11 mouse cellular contexts compared by ENCODE assay signal in genomic region chr7:99500655-99501054, GRCm38 (mm10). TPM values are rescaled to one million over a fixed set of nuclear protein-coding genes. Genes with fewer than 3 reads are reported as not detected.
A peak's percentile ranks its signal among the peaks of the same experiment; 100 is the strongest.
DNase-seq lines count a peak whose midpoint lies in the region; ATAC-seq and TF ChIP-seq lines count a peak whose summit lies in the region.
"Had no signal": no experiment of that assay in that cellular context is flagged by ENCODE, and none has a peak within 500 bp of the region (broad histone marks: within the 10 kb centered on the region; RNA-seq: fewer than 3 reads in every experiment).

No protein-coding gene starts in this region.

- H3K27me3 ChIP-seq in heart, embryonic 10.5 days (ENCODE audit: insufficient read depth, poor library complexity, severe bottlenecking): no peaks in the 10 kb centered on the region
- H3K27me3 ChIP-seq in neural tube, embryonic 13.5 days: no peaks in the 10 kb centered on the region
- H3K27me3 ChIP-seq in lung, embryonic 16.5 days (ENCODE audit: control insufficient read depth, insufficient read depth, low read depth, low read length): no peaks in the 10 kb centered on the region
- H3K27me3 ChIP-seq: hindbrain, embryonic 15.5 days; kidney, embryonic 15.5 days had no signal

- 21% methylated on average over 5 of the region's 5 CpGs for WGBS in heart, embryonic 10.5 days
- 23% methylated on average over 5 of the region's 5 CpGs for WGBS in neural tube, embryonic 13.5 days
- WGBS in lung, embryonic 16.5 days: 21% methylated on average over 5 of the region's 5 CpGs

- no peak overlapping the region for H3K4me2 ChIP-seq in neural tube, embryonic 13.5 days
- no peak overlapping the region for H3K4me2 ChIP-seq in lung, embryonic 16.5 days (ENCODE audit: low read depth, low read length)
- H3K4me2 ChIP-seq: hindbrain, embryonic 15.5 days; kidney, embryonic 15.5 days had no signal

- H3K9ac ChIP-seq in neural tube, embryonic 13.5 days: no peak overlapping the region
- no peak overlapping the region for H3K9ac ChIP-seq in lung, embryonic 16.5 days (ENCODE audit: low read length)
- H3K9ac ChIP-seq: hindbrain, embryonic 15.5 days; kidney, embryonic 15.5 days had no signal

- no peaks in the 10 kb centered on the region for H3K36me3 ChIP-seq in heart, embryonic 10.5 days
- no peaks in the 10 kb centered on the region for H3K36me3 ChIP-seq in neural tube, embryonic 13.5 days
- H3K36me3 ChIP-seq in lung, embryonic 16.5 days (ENCODE audit: control insufficient read depth, insufficient read depth, low read length): no peaks in the 10 kb centered on the region
- H3K36me3 ChIP-seq: hindbrain, embryonic 15.5 days; kidney, embryonic 15.5 days had no signal

- H3K4me1 ChIP-seq in heart, embryonic 10.5 days: peaks cover 6% of the 10 kb centered on the region; the same call in 1 of the 2 replicates
- H3K4me1 ChIP-seq in neural tube, embryonic 13.5 days (replicated peaks): no peaks in the 10 kb centered on the region
- peaks cover 3% of the 10 kb centered on the region for H3K4me1 ChIP-seq in lung, embryonic 16.5 days (replicated peaks; ENCODE audit: control insufficient read depth, insufficient read depth, low read length)
- H3K4me1 ChIP-seq: kidney, embryonic 15.5 days had no signal

- DNase-seq in heart, embryonic 10.5 days (ENCODE audit: low spot score): peak; percentile 81
- no peak for DNase-seq in heart, adult 9 months (ENCODE audit: low spot score in 2 of 2)
- DNase-seq in neural tube, embryonic 10.5 days (ENCODE audit: extremely low spot score, low spot score): no peak
- no peak for DNase-seq in gastrocnemius, adult 2 months
- DNase-seq in retina, embryonic 14.5 days (ENCODE audit: low spot score): no peak

- no peak for TF ChIP-seq CTCF in gastrocnemius, adult 2 months (IDR thresholded peaks at IDR 0.05)

- no peak overlapping the region for H3K4me3 ChIP-seq in heart, embryonic 10.5 days
- no peak overlapping the region for H3K4me3 ChIP-seq in neural tube, embryonic 13.5 days
- H3K4me3 ChIP-seq in lung, embryonic 16.5 days (ENCODE audit: low read length): no peak overlapping the region
- no peak overlapping the region for H3K4me3 ChIP-seq in gastrocnemius, adult 2 months
- H3K4me3 ChIP-seq: hindbrain, embryonic 15.5 days; kidney, embryonic 15.5 days had no signal

- intact Hi-C loops in gastrocnemius, adult 2 months (cut with DNase I): loop anchor here (1.0 to 5.0 kb wide), 3 partner anchors 56 to 297 kb away; no protein-coding TSS in a partner anchor

- H3K27ac ChIP-seq in heart, embryonic 10.5 days: 0 out of 2 replicates have a peak overlapping the region, but pooled peaks have one; percentile 31
- no peak overlapping the region for H3K27ac ChIP-seq in neural tube, embryonic 13.5 days (replicated peaks)
- no peak overlapping the region for H3K27ac ChIP-seq in lung, embryonic 16.5 days (ENCODE audit: low read length)
- no peak overlapping the region for H3K27ac ChIP-seq in gastrocnemius, adult 2 months
- H3K27ac ChIP-seq: hindbrain, embryonic 15.5 days; kidney, embryonic 15.5 days had no signal

- peak; percentile 15; the same call in 1 of the 2 replicates for ATAC-seq in neural tube, embryonic 13.5 days (ENCODE audit: low read depth)
- peak; percentile 80 for ATAC-seq in erythroid progenitor cell, adult 5-6 weeks (replicated peaks; ENCODE audit: low FRiP score, poor library complexity, severe bottlenecking)
- peak; percentile 47; the same call in 1 of the 2 replicates for ATAC-seq in lung, embryonic 16.5 days (ENCODE audit: low read depth)

- H3K9me3 ChIP-seq in heart, embryonic 10.5 days: no peaks in the 10 kb centered on the region
- H3K9me3 ChIP-seq in neural tube, embryonic 13.5 days: no peaks in the 10 kb centered on the region
- H3K9me3 ChIP-seq in lung, embryonic 16.5 days (ENCODE audit: control insufficient read depth, low read length): no peaks in the 10 kb centered on the region
- H3K9me3 ChIP-seq: hindbrain, embryonic 15.5 days; kidney, embryonic 15.5 days had no signal

RNA-seq across cellular contexts. Expression of gene Rps3, which starts 17.1 kb away (rescaled TPM):
- 517 and 596 TPM in 2 replicates for polyA plus RNA-seq in heart, embryonic 10.5 days (2016; fragmentation: Nextera tagmentation; extraction: Ambion mirVana)
- polyA plus RNA-seq in neural tube, embryonic 13.5 days (2015; fragmentation: Nextera tagmentation; extraction: Ambion mirVana): 514 and 540 TPM in 2 replicates
- 386 and 406 TPM in 2 replicates for total RNA-seq in erythroid progenitor cell, adult 5-6 weeks (2015; ENCODE audit: low replicate concordance)
- 293 and 564 TPM in 2 replicates for total RNA-seq in erythroid progenitor cell, adult 5-6 weeks (2017; ENCODE audit: low replicate concordance)
- polyA plus RNA-seq in lung, embryonic 16.5 days (2015; fragmentation: Nextera tagmentation; extraction: Ambion mirVana): 818 and 826 TPM in 2 replicates
- total RNA-seq in gastrocnemius, adult 2 months (2021): 100 to 1,000 TPM; 242 to 287 TPM

RNA-seq across cellular contexts. Expression of gene Arrb1, which starts 34.6 kb away (rescaled TPM):
- 13.1 and 17.9 TPM in 2 replicates for polyA plus RNA-seq in heart, embryonic 10.5 days (2016; fragmentation: Nextera tagmentation; extraction: Ambion mirVana)
- polyA plus RNA-seq in neural tube, embryonic 13.5 days (2015; fragmentation: Nextera tagmentation; extraction: Ambion mirVana): 15.9 and 16.2 TPM in 2 replicates
- total RNA-seq in erythroid progenitor cell, adult 5-6 weeks (2015; ENCODE audit: low replicate concordance): 184 TPM in 2 replicates
- total RNA-seq in erythroid progenitor cell, adult 5-6 weeks (2017; ENCODE audit: low replicate concordance): 538 and 553 TPM in 2 replicates
- 20.6 and 20.9 TPM in 2 replicates for polyA plus RNA-seq in lung, embryonic 16.5 days (2015; fragmentation: Nextera tagmentation; extraction: Ambion mirVana)
- total RNA-seq in gastrocnemius, adult 2 months (2021): 10 to 100 TPM in 1 of 2 experiments, 1 to 10 TPM in 1; 6.9 to 10.8 TPM

RNA-seq across cellular contexts. Expression of gene Klhl35, which starts 34.9 kb away (rescaled TPM):
- polyA plus RNA-seq in heart, embryonic 10.5 days (2016; fragmentation: Nextera tagmentation; extraction: Ambion mirVana): 0.52 and 1.1 TPM in 2 replicates
- polyA plus RNA-seq in neural tube, embryonic 13.5 days (2015; fragmentation: Nextera tagmentation; extraction: Ambion mirVana): 13.4 and 16.9 TPM in 2 replicates
- not detected in 2 replicates for total RNA-seq in erythroid progenitor cell, adult 5-6 weeks (2015; ENCODE audit: low replicate concordance)
- not detected in 2 replicates for total RNA-seq in erythroid progenitor cell, adult 5-6 weeks (2017; ENCODE audit: low replicate concordance)
- 0.24 and 0.30 TPM in 2 replicates for polyA plus RNA-seq in lung, embryonic 16.5 days (2015; fragmentation: Nextera tagmentation; extraction: Ambion mirVana)
- total RNA-seq in gastrocnemius, adult 2 months (2021): not detected
- total RNA-seq: gastrocnemius, postnatal 25 days had no signal

Comparison
In these comparisons a context has a peak if more than half of its experiments do, and no peak if none do; other contexts are left out.
1. ATAC-seq: peak in every context shown above with its lines; median percentile 80 in erythroid progenitor cell, adult 5-6 weeks; 47 in lung, embryonic 16.5 days; 15 in neural tube, embryonic 13.5 days.